Mouse (Mus musculus) heart, embryonic 15.5 days (tissue): ENCODE measurements at regions not wholly inside any gene's neighbourhood (a gene's known extent, or its start where the extent isn't known, plus 50 kb on each side); places are given as distances from the start of the nearest gene placed in this dataset.
"Not testable (repeated sequence)": the region's sequence is repeated elsewhere in the genome, so short reads cannot be mapped to it uniquely, and the experiment has no call there.

Experiments
- ATAC-seq: fragments of 200-750 bp; cut with Nextera tagmentation; replicated peaks from 2 replicates; pipeline ENCODE4 v1.8.0; 2017; ENCODE audit warnings: low read depth, moderate TSS enrichment; ENCODE audit not compliant: insufficient number of reproducible peaks, insufficient read depth, low FRiP score
- H3K27ac ChIP-seq: fragments of 300-500 bp; sonication (generic); 2 replicates; pipeline ENCODE4 v1.5.1; 2015; ENCODE audit warnings: mild to moderate bottlenecking, inconsistent platforms
- H3K27me3 ChIP-seq: fragments of 300-500 bp; sonication (generic); 2 replicates; pipeline ENCODE4 v1.6.1; 2015; ENCODE audit warnings: inconsistent platforms
- H3K36me3 ChIP-seq: fragments of 300-500 bp; sonication (generic); 2 replicates; pipeline ENCODE4 v1.6.1; 2015; ENCODE audit warnings: mild to moderate bottlenecking, inconsistent platforms
- H3K4me1 ChIP-seq: fragments of 300-500 bp; sonication (generic); replicated peaks from 2 replicates; pipeline ENCODE4 v1.6.1; 2015; ENCODE audit warnings: inconsistent platforms
- H3K4me2 ChIP-seq: fragments of 300-500 bp; sonication (generic); 2 replicates; pipeline ENCODE4 v1.6.1; 2015; ENCODE audit warnings: inconsistent platforms, mild to moderate bottlenecking, moderate library complexity
- H3K4me3 ChIP-seq: fragments of 300-500 bp; sonication (generic); 2 replicates; pipeline ENCODE4 v1.5.1; 2015; ENCODE audit warnings: mild to moderate bottlenecking, inconsistent platforms
- H3K9ac ChIP-seq: fragments of 300-500 bp; sonication (generic); 2 replicates; pipeline ENCODE4 v1.6.1; 2015; ENCODE audit warnings: mild to moderate bottlenecking, inconsistent platforms
- H3K9me3 ChIP-seq: fragments of 300-500 bp; sonication (generic); replicated peaks from 2 replicates; pipeline ENCODE4 v1.6.1; 2016; ENCODE audit warnings: inconsistent platforms
- WGBS: fragments of 180-500 bp; shearing (Covaris S2); methylation state at CpG from one replicate; pipeline ENCODE4 v1.1.7; 2015; ENCODE audit warnings: mixed read lengths; 5-methylcytosine and 5-hydroxymethylcytosine counted together

DNA sequence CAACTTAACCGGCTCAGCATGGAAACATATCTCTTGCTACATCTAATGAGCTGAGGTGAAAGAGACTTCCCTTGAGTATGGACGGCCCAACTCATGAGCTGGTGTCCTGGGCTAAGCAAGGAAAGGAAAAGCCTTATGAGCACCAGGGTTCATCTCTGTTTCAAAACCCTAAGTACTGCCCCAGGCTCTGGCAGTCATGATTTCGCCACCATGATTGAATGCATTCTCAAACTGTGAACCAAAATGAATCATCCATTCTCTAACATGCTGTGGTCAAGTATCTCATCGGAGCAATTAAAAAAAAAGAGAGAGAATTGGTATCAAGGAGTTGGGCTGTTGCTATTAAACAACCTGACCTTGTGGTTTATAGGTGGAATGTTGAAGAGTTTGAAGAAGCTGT lies 803.4 kb upstream of the Sox9 start:
- Histone ChIP-seq H3K4me1 (no peaks in the 10 kb centered on the region), H3K27ac (no peak overlapping the region), H3K27me3 (no peaks in the 10 kb centered on the region), H3K4me3 (no peak overlapping the region), H3K4me2 (no peak overlapping the region), H3K9ac (no peak overlapping the region), H3K9me3 (no peaks in the 10 kb centered on the region), H3K36me3 (no peaks in the 10 kb centered on the region)
- WGBS: 82% methylated on average over 4 of the region's 4 CpGs
- ATAC-seq: no peak

DNA sequence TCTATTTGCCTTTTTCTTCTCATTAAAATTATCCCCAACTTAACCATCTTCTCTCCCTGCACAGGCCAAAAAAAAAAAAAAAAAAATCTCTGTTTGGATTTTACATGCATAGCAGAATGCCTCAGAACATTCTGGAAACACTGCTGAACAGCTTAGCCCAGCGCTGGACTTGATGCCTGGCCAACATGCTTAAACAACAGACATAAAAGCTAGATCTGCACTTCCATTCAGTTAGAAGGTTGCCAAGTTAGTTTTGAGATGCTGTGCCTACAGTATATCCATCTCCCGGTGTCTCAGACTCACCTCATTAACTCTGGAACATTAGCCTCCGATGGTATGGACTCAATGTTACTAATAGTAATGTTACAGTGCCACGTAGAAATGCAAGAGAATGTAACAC lies 785.6 kb upstream of the Sox9 start:
- Histone ChIP-seq H3K27ac (no peak overlapping the region), H3K27me3 (no peaks in the 10 kb centered on the region), H3K9ac (no peak overlapping the region), H3K4me3 (no peak overlapping the region), H3K36me3 (no peaks in the 10 kb centered on the region), H3K9me3 (no peaks in the 10 kb centered on the region), H3K4me2 (no peak overlapping the region), H3K4me1 (no peaks in the 10 kb centered on the region)
- ATAC-seq: no peak
- WGBS: 73% methylated on average over 4 of the region's 4 CpGs

DNA sequence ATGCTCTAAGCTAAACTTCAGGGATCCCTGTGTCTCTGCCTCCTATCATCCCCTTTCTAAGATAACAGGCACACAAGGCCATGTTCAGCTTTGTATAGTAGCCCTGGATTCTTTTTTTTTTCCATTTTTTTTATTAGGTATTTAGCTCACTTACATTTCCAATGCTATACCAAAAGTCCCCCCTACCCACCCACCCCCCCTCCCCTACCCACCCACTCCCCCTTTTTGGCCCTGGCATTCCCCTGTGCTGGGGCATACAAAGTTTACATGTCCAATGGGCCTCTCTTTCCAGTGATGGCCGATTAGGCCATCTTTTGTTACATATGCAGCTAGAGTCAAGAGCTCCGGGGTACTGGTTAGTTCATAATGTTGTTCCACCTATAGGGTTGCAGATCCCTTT lies 771.2 kb upstream of the Sox9 start:
- not testable (repeated sequence) for H3K4me3 ChIP-seq, H3K27me3 ChIP-seq, H3K4me1 ChIP-seq, H3K36me3 ChIP-seq, H3K27ac ChIP-seq, H3K9me3 ChIP-seq, H3K9ac ChIP-seq, H3K4me2 ChIP-seq
- WGBS: 70% methylated on average over 1 of the region's 2 CpGs
- ATAC-seq: peak; percentile 55; the same call in 1 of the 2 replicates

DNA sequence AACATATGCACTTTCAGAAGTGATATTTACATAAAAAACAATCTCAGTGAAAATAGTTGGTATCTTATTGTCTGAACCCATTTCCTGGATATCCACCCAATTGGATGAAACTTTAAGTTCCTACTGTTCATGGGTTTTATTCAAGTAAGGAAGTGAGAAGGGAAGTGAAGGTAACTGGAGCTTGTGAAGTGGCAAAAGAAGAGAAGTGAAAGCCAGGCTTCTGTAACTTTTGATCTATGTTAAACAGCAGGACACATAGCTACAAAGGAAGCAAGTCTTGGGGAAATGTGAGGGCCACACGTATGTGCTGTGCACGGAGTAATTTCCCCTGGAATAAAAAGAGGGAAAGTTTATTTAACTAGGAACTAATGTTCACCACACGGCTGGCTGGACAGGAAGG lies 764.1 kb upstream of the Sox9 start:
- Histone ChIP-seq H3K27ac (no peak overlapping the region), H3K27me3 (no peaks in the 10 kb centered on the region), H3K36me3 (no peaks in the 10 kb centered on the region), H3K9ac (no peak overlapping the region), H3K9me3 (no peaks in the 10 kb centered on the region), H3K4me3 (no peak overlapping the region), H3K4me2 (no peak overlapping the region), H3K4me1 (no peaks in the 10 kb centered on the region)
- no peak for ATAC-seq
- WGBS: 74% methylated on average over 3 of the region's 3 CpGs

DNA sequence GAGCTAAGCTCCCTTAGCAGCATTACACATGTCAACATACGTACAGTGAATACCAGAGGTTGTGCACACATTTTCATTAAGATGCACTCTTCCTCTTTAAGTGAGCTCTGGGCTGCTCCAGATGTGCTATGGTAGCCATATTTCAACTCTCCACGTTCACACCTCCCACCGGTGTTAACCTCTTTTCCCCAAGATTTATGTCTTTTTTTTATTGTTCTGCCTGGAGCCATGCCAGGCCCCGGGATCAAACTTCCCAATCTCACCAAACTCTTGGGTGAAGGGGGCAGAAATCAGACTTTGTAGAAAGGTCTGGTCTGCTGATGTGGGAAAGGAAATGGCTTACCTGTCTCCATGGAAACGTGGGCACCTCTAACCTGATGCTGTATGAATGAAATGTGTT lies 754.0 kb upstream of the Sox9 start:
- no peak overlapping the region for H3K27ac ChIP-seq
- no peaks in the 10 kb centered on the region for H3K4me1 ChIP-seq
- WGBS: 66% methylated on average over 5 of the region's 5 CpGs
- H3K9me3 ChIP-seq: no peaks in the 10 kb centered on the region
- H3K27me3 ChIP-seq: no peaks in the 10 kb centered on the region
- ATAC-seq: no peak
- H3K36me3 ChIP-seq: no peaks in the 10 kb centered on the region
- no peak overlapping the region for H3K4me3 ChIP-seq
- no peak overlapping the region for H3K4me2 ChIP-seq
- H3K9ac ChIP-seq: no peak overlapping the region

DNA sequence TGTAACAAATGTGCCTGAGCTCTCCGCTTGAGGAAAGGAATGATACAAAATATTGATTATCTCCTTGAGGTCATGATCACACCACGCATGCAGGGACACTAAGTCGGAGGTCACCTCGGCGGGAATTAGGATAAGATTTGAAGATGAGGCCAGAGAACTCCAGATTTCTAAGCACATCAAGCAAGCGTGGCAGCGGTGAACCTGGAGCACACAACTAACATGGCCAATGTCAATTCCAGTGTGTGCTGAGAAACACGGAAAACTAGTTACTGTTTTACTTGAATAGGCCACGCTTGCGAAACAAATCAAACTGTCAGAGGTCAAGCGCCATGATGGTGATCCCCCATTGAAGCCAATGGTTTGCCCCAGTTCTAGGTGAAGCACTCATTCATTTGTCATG lies 743.3 kb upstream of the Sox9 start:
- no peaks in the 10 kb centered on the region for H3K9me3 ChIP-seq
- no peak for ATAC-seq
- H3K27me3 ChIP-seq: no peaks in the 10 kb centered on the region
- 92% methylated on average over 11 of the region's 11 CpGs for WGBS
- H3K4me1 ChIP-seq: no peaks in the 10 kb centered on the region
- H3K27ac ChIP-seq: no peak overlapping the region
- no peaks in the 10 kb centered on the region for H3K36me3 ChIP-seq
- no peak overlapping the region for H3K9ac ChIP-seq
- H3K4me3 ChIP-seq: no peak overlapping the region
- no peak overlapping the region for H3K4me2 ChIP-seq

DNA sequence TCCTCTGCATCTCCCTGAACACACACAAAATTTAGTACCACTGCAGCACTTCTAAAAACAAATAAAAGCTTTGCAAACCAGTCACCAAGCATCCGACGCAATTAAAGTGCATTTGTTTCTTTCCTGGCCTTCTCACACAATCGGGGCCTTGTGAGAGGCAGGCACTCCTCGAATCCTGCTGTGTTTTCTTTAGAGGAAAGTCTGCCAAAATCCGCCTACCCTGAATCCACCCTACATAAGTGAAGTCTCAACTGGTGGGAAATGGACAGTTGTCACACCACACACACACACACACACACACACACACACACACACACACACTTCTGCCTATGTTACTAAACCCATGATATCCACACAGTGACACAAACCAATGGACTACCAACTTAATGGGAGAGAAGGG lies 737.6 kb upstream of the Sox9 start:
- H3K4me3 ChIP-seq: no peak overlapping the region
- H3K4me1 ChIP-seq: no peaks in the 10 kb centered on the region
- no peak overlapping the region for H3K27ac ChIP-seq
- H3K9ac ChIP-seq: no peak overlapping the region
- no peaks in the 10 kb centered on the region for H3K27me3 ChIP-seq
- WGBS: 49% methylated on average over 5 of the region's 5 CpGs
- H3K9me3 ChIP-seq: no peaks in the 10 kb centered on the region
- no peaks in the 10 kb centered on the region for H3K36me3 ChIP-seq
- no peak overlapping the region for H3K4me2 ChIP-seq
- ATAC-seq: no peak

DNA sequence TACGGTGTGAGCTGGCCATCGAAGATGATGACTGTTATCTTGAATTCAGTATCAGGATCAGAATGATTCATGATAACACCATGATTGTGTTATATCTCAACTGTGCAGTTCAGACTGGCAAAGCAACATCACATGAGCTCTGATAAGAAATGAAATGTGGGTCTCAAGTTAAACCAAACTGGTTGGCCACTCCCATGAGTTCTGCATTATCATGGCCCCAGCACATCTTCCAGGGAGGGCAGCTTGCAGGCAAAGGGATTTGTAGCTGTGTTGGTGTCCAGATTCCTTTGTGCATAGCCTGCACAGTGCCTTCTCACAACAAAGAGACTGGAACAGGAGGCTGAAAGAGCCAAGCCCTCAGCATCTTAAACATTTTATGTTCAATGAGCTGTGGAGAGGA lies 736.7 kb upstream of the Sox9 start:
- 76% methylated on average over 2 of the region's 2 CpGs for WGBS
- no peaks in the 10 kb centered on the region for H3K36me3 ChIP-seq
- H3K27ac ChIP-seq: no peak overlapping the region
- no peaks in the 10 kb centered on the region for H3K27me3 ChIP-seq
- H3K4me3 ChIP-seq: no peak overlapping the region
- no peaks in the 10 kb centered on the region for H3K9me3 ChIP-seq
- ATAC-seq: no peak
- H3K4me2 ChIP-seq: no peak overlapping the region
- H3K4me1 ChIP-seq: no peaks in the 10 kb centered on the region
- H3K9ac ChIP-seq: no peak overlapping the region

DNA sequence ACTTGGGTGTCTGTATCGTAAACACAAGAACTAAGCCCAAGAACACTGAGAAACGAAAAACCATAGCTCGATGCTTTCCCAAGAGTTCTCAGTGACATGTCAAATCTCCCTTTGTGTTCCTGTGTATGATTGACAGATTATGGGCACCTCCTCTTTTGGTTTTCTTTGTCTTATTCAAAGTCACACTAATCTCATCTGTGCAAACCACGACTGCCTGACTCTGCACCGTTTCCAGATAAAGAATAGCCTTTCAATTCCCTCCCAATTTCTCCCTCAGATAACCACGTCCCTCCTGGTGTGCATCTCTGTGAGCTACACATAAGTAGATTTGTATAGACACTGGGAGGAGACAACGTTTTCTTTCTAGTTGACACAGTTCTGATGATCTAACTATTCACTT lies 731.7 kb upstream of the Sox9 start:
- no peak overlapping the region for H3K27ac ChIP-seq
- H3K9me3 ChIP-seq: no peaks in the 10 kb centered on the region
- no peaks in the 10 kb centered on the region for H3K27me3 ChIP-seq
- WGBS: 45% methylated on average over 7 of the region's 7 CpGs
- no peak overlapping the region for H3K4me3 ChIP-seq
- ATAC-seq: no peak
- H3K9ac ChIP-seq: no peak overlapping the region
- no peaks in the 10 kb centered on the region for H3K36me3 ChIP-seq
- H3K4me1 ChIP-seq: no peaks in the 10 kb centered on the region
- no peak overlapping the region for H3K4me2 ChIP-seq

DNA sequence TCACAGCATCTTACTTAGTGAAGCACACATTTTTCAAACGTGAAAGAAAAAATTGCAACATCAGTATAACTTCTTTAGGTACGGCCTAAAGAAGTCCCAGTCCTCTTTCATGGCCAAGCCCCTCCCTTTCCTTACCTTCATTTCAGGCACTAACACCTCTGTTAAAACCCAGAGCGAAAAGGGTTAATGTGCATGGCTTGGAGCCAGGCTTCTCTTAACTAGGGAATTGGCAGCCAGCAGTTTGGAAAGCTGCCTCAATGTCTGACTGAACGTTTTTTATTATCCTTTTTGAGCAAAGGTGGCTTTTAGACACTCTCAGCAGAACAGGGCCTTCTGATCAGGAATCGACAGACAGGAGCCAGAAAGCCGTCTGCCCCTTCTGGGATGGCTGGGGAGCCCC lies 726.4 kb upstream of the Sox9 start:
- H3K27ac ChIP-seq: no peak overlapping the region
- no peaks in the 10 kb centered on the region for H3K36me3 ChIP-seq
- 42% methylated on average over 6 of the region's 6 CpGs for WGBS
- no peak overlapping the region for H3K4me2 ChIP-seq
- H3K4me1 ChIP-seq: no peaks in the 10 kb centered on the region; the same call in 1 of the 2 replicates
- no peaks in the 10 kb centered on the region for H3K27me3 ChIP-seq
- no peak overlapping the region for H3K9ac ChIP-seq
- ATAC-seq: no peak
- no peaks in the 10 kb centered on the region for H3K9me3 ChIP-seq
- no peak overlapping the region for H3K4me3 ChIP-seq

DNA sequence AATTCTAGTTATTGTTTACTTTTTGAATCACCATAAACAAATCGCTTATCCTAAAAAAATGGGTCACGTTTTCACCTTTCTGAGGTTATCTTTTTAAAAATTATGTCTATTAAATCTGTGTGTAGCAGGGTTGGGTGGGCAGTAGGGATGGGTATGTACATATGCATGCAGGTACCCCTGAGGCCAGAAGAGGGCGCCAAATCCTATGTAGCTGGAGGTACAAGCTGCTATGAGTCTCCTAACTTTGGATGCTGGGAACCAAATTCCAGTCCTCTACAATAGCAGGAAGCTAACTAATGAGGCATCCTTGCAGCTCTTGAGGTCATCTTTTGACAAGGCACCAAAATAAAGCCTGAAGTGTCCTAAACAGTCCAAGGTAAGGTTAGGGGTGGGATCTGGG lies 714.8 kb upstream of the Sox9 start:
- Histone ChIP-seq H3K27ac (no peak overlapping the region), H3K36me3 (no peaks in the 10 kb centered on the region), H3K4me3 (no peak overlapping the region), H3K4me1 (no peaks in the 10 kb centered on the region), H3K27me3 (no peaks in the 10 kb centered on the region), H3K9me3 (no peaks in the 10 kb centered on the region), H3K9ac (no peak overlapping the region), H3K4me2 (no peak overlapping the region)
- ATAC-seq: no peak
- 67% methylated on average over 3 of the region's 3 CpGs for WGBS

DNA sequence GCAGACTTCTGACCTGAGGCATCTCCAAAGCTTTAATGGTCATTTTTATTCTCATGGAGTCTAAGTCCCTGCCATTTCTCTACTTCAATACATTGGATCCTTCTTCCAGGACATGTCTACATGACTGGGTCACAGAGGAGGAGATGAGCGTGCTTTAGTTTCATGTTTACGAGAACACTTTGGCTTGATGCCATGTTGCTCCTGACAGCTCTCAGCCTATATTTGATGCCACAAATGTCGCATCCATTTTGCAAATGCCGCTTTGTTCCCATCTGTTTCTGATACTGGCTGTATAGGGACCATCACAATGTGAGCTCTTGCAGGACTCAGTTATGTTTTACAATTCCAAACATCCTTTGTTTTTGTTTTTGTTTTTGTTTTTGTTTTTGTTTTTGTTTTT lies 713.2 kb upstream of the Sox9 start:
- Histone ChIP-seq H3K4me3 (no peak overlapping the region), H3K9ac (no peak overlapping the region), H3K27ac (no peak overlapping the region), H3K36me3 (no peaks in the 10 kb centered on the region), H3K4me1 (no peaks in the 10 kb centered on the region), H3K4me2 (no peak overlapping the region), H3K27me3 (no peaks in the 10 kb centered on the region), H3K9me3 (no peaks in the 10 kb centered on the region)
- ATAC-seq: no peak
- WGBS: 84% methylated on average over 4 of the region's 4 CpGs

DNA sequence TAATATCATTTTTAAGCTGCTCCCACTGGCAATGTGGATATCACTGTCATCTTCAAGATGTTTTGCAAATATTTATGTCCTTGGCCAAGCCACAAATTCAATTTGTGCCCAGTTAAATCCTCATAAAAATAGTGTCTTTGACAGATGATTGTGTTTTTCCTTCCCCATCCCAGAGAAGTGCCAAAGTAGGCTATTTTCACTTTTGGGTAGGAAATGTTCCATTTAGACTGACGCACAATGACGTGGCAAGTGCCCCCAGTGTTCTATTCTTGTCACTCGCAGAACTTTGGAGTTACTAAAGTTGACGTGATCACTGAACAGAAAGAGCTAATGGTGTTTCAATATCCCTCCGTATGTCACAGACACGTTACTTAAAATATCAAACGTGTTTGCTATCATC lies 710.5 kb upstream of the Sox9 start:
- no peaks in the 10 kb centered on the region for H3K36me3 ChIP-seq
- H3K9ac ChIP-seq: no peak overlapping the region
- H3K4me2 ChIP-seq: no peak overlapping the region
- H3K4me3 ChIP-seq: no peak overlapping the region
- no peaks in the 10 kb centered on the region for H3K9me3 ChIP-seq
- ATAC-seq: no peak
- H3K27me3 ChIP-seq: no peaks in the 10 kb centered on the region
- H3K4me1 ChIP-seq: no peaks in the 10 kb centered on the region
- 69% methylated on average over 7 of the region's 7 CpGs for WGBS
- no peak overlapping the region for H3K27ac ChIP-seq
